Mouse (Mus musculus) ES-CJ7 (cell line): Measurements from ENCODE around the gene Hif1an.

Experiments used
- DNase-seq: peaks from one replicate; pipeline ENCODE4 v3.0.0; 2011; ENCODE audit warnings: low read depth, low spot score

Hif1an gene

DNA sequence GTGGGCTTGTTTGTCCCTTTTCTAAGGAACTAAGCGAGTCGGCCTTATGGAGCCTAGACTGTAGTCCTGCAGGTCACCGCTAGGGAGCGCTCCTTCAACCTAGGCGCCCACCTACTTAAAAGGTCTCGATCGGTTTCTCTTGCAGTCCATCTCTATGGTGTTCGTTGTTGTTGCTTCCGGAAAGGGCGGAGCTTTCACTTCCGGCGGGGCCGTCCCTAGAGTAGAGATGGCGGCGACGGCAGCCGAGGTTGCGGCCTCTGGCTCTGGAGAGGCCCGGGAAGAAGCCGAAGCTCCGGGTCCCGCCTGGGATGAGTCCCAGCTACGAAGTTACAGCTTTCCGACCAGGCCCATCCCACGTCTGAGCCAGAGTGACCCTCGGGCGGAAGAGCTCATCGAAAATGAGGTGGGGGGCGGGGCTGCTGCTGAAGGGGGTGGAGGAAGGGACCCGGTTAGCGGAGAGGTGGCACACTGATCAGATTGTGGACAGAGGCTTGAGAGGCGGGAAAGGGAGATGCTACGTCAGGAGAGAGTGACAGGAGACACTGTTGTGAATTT, at the start of gene Hif1an:
Gene Hif1an, plus strand, starts transcription at position 199 of the 555 bp plus-strand sequence.
- peak; percentile 98 for DNase-seq

GRCm38 (mm10) chr19:44513054-44513833, 49.4 kb upstream of the Hif1an start:
- no peak for DNase-seq

DNA sequence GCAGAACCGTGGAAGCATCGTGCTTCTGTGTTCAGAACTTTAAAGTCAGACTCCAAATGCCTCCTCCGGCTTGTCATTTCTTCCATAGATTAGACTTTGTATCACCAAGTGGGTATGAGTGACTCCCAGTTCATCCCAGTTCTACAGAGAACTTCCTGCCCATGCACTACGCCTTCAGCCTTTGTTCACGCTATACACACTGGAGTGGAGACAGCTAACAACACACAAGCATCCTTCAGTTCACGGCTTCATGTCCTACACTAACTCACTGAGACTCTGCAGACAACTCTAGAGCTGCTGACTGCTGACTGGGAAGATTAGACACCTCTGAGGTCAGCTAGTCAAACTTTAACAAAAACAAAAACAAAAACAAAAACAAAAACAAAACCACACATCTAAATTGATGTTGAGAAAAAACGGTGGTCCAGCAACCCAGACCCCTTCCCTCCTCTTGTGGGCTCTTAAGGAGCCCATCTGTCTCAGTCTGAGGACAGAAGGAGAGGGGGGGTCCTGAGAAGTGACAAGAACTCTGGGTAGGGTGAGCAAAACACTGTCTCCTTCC, 48.6 kb upstream of the Hif1an start:
- no peak for DNase-seq

DNA sequence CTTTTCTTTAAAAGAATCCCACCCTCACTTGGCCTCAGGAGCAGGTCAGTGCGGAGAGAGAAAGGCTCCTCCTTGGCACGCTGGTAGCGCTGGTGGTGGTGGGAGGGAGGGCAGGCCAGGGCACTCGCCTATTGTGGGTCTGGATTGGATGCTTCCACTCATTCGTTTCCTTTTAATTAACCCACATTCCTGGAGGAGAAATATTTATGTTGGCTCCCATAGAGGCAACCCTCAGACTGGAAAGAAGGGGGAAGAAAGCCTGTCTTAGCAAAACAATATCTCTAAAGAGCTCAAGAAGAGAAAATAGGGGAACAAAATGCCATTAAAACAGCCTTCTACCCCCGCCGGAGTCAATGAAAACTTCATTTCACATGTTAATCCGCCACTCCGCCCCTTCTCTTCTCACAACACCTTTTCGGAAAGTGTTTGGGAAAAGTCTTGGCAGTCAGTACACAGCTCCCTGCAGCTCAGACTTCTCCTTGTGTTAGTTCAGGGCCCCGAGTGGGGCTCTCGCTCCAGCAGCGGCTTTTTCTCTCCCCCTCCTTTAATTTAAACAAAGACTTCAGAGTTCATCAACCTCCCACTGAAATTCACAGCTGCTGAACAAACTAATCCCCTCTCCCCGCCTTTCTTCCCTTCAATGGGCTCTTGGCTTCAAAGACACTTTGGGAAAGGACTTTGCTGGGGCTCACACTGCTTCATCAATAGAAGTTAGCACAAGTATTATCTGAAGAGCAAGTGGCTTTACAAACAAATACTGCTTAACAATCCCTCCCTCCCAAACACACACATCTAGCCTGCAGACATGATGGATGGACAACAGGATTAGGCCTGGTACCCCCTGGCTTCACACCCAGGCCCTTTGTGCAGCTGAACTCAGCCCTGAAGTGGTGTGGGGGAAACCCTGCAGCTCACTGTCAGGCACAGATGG, 47.9 kb upstream of the Hif1an start:
- peak; percentile 31 for DNase-seq

- no peak for DNase-seq
These were observed 46.9 kb upstream of the Hif1an start for GRCm38 (mm10) chr19:44515769-44516168.

DNA sequence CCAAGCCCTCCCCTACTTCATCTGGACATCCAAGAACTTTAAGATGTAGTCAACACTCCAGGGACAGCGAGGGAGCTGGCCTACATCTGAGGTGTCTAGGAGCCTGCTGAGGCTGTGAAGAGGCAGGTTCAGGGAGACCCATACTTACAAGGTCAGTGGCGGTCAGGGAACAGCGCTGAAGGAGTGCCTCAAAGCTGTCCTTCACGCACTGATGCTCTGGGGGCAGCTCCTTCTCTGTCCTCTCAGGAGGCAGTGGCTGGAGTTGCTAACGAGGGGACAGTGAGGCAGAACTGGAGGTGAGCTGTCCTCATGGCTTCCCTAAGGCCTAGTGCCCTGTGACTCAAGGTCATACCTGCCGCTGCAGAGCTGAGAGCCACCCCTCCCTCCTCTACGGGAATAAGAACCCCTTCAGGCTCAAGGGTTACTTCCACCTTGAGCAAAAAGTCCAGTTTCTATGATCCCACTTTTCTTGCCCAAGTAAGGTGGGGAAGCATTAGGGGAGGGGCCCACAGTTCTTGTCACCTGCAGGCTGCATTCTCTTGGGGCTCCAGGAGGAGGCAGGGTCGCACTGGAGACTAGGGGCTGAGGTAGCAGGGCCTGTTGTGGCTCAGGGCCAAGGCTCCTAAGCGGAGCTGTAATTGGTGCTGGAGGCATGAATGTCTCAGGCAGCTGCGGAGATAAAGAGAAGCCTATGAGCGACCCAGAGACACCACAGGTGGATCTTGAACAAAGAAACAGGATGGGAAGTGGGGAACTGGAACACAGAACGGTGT, 44.5 kb upstream of the Hif1an start:
- DNase-seq = peak; percentile 80

DNA sequence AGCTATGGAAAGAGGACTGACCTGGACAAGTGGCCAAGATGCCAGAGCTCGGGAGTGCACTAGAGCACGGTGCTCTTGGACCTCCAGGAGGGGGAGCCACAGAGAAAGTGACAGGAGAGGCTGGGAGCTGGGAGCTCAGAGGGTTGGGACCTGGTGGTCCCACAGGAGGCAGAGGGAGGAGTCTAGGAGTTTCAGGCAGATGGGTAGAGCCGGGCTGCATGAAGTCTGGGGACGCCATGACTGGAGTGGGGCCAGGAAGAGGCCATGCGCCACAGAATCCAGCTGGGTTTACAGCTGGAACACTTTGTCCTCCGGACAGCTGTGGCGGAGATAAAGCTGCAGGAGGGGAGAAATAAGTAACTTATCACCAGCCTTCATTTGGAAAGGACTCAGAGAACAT, 43.5 kb upstream of the Hif1an start:
- peak; percentile 82 for DNase-seq

DNA sequence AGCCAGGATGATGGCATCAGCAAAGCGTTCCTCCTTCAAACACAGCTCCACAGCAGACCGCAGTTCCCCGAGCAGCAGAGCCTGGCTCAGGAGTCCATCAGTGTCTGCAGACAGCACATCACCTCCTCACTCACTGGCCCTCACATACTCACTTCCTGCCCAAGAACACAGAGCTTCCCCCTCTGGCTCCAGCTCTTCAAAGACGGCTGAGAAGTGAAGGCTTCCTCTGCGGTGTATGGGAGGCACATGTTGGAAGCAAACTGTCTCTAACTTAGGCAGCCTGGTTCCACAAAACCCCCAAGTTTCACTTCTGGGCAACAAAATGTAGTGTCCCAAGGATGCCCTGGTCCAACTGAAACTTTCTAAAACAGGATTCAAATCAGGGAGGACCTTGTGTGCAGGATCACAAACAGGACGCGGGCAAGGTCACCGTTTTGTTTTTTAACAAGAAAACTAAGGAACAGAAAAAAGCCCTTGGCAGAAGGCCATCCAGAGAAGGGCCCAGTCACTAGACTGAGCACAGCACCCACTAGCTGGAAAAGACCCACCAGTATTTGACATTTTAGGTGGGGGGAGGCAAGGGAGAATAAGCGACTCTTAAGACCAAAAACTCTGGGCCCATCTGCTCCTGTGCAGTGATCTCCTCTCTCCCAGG, 37.0 kb upstream of the Hif1an start:
- DNase-seq = no peak

- no peak for DNase-seq
These were observed 32.6 kb upstream of the Hif1an start for GRCm38 (mm10) chr19:44530018-44530417.

DNA sequence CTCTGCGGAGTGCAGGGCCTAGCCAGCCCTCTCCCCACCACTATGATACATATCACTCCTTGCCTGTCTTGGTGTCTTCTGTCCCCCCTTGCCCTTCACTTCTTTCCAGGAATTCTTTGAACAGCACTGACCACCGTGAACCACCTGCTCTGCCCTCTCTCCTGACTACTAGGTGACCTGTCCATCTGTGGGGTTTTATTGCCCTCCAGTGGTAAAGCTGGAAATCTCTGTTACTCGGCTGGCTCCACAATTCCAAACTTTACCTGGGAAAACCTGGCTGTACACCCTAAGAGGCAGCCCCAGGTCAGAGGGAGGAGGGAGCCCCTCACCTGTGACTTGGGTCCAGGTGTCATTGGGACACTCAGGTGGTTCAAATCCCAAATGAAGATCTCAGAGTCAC, 27.3 kb upstream of the Hif1an start:
- DNase-seq = no peak

- DNase-seq = no peak
These were observed 25.2 kb upstream of the Hif1an start for GRCm38 (mm10) chr19:44537416-44537815.

GRCm38 (mm10) chr19:44542694-44543178, 19.9 kb upstream of the Hif1an start:
- no peak for DNase-seq

DNA sequence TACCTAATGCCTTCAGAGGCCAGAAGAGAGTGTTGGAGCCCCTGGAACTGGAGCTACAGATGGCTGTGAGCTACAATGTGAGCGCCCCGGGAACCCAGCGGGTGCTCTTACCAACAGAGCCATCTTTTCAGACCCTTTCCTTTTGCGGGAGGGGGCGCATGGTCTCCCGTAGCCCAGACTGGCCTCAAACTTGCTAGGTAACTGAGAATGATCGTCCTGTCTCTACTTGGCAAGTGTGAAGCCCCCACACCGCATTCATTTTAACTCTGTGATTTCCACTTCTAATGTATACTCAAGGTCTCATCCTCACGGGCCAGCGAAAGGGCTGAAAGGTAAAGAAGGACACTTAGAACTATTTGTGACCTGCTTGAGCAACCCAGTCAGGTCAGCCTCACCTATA, 18.3 kb upstream of the Hif1an start:
- no peak for DNase-seq

DNA sequence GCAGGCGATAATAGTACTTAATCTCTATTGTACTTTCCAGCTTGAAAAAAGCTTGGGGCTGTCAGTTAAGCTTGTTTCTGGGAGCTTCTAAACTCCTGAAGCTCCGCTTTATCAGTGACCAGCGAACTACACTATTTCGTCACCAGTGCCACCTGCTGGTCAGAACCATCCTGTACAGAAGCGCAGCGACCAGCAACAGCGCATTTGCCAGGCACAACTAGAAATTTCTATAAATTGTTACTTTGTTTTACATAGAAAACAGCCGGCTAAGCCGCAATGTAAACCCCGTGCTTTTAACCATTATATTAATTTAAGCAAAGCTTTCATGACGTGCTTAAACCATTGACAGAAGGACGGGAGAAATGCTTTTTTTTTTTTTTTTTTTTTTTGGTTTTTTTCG, 17.9 kb upstream of the Hif1an start:
- peak; percentile 83 for DNase-seq

GRCm38 (mm10) chr19:44545321-44546041, 17.2 kb upstream of the Hif1an start, which contains the start of gene Sec31b:
Gene Sec31b, minus strand, starts transcription at chr19:44545864.
- peak; percentile 45 for DNase-seq

- DNase-seq = no peak
These were observed 9.9 kb upstream of the Hif1an start, which contains the start of gene Gm20538 for GRCm38 (mm10) chr19:44552731-44553130. Gene Gm20538, minus strand, starts transcription at chr19:44552831.

DNA sequence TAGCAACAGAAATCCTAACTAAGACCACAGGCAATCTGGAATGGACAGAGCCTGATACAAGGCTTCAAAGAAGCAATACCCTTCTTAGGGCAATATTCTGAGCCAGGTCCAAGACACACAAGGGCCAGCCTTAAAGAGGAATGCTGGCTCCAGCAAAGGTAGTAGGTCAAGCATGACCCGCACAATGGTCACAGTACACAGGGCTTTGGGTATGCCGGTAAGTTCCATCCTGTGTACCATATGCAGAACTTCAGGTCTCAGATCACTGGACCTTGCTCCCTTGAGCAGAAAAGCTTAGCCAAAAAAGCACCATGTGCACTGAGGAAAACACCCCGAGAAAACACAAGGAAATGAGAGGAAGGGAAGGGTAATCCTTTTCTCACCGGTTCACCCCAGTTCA, 9.4 kb upstream of the Hif1an start:
- DNase-seq = no peak

- DNase-seq = no peak
These were observed 8.2 kb upstream of the Hif1an start for GRCm38 (mm10) chr19:44554490-44554860.

- DNase-seq = peak; percentile 97
These were observed 7.6 kb upstream of the Hif1an start, which contains the start of gene Ndufb8 for GRCm38 (mm10) chr19:44554861-44555590. Gene Ndufb8, minus strand, starts transcription at chr19:44555440.
